Mouse (Mus musculus) small intestine, adult 2 months (tissue): ENCODE data around the gene Lix1l.

ENCODE experiments used
- CTCF ChIP-seq: fragments of 200-500 bp; IDR thresholded peaks from 2 replicates; pipeline ENCODE4 v1.5.1; 2012; ENCODE audit warnings: low read depth, mild to moderate bottlenecking, control low read depth, inconsistent platforms, low read length, moderate library complexity, mixed read lengths; ENCODE audit not compliant: insufficient replicate concordance, insufficient read length; ENCODE audit errors: extremely low read depth
- POLR2A ChIP-seq: fragments of 200-500 bp; IDR thresholded peaks from 2 replicates; pipeline ENCODE4 v1.6.1; 2012; ENCODE audit warnings: low read depth, mild to moderate bottlenecking, control low read depth, inconsistent platforms, low read length, moderate library complexity

DNA sequence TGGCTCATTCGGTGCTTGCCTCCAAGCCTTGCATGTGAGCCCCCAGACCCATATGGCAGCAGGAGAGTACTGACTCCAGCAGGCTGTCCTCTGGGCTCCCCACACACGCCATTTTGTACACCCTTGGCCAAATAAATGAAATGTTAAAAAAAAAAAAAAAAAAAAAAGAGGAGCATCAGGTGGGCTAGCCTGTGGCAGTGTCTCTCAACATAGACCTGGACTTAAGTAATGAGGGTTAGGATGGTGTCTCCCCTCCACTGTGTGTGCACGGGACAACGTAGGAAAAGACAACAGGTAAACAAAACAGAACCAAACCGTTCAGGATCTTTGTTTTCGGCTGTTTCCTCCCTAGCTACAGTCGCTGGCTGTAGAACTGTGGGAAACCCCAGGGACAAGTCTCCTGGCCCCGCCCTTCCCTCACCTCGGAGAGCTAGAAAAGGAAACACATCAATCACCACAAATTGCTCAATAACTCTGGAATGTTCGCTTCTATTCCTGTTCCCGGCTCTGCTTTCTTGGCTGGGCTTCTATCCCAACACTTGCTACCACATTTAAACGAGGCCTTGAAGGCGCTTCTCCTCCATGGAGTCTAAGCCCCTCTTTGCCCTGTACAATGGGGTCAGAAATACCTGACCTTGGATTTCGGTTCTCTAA, 24.8 kb upstream of the Lix1l start:
- TF ChIP-seq CTCF (no peak), POLR2A (no peak; the same call in 1 of the 2 replicates)
